Mouse (Mus musculus) thymus, postnatal 14 days (tissue): ENCODE measurements around the gene Zfp746.

Source experiments
- DNase-seq: peaks from one replicate; pipeline ENCODE4 v3.0.0; 2021

Zfp746 gene

GRCm38 (mm10) chr6:48032661-48033060 lies 53.7 kb downstream of the Zfp746 start:
- no peak for DNase-seq

GRCm38 (mm10) chr6:48025905-48026660 lies 60.3 kb downstream of the Zfp746 start:
- no peak for DNase-seq

- no peak for DNase-seq
Measured at GRCm38 (mm10) chr6:48024994-48025345, 61.4 kb downstream of the Zfp746 start.

- no peak for DNase-seq
Measured at GRCm38 (mm10) chr6:48024330-48024993, 61.9 kb downstream of the Zfp746 start.

GRCm38 (mm10) chr6:48022672-48023071 lies 63.7 kb downstream of the Zfp746 start:
- DNase-seq: no peak

- DNase-seq: no peak
Measured at GRCm38 (mm10) chr6:48021678-48022077, 64.7 kb downstream of the Zfp746 start.

GRCm38 (mm10) chr6:48020006-48020405 lies 66.4 kb downstream of the Zfp746 start:
- no peak for DNase-seq

- DNase-seq: no peak
Measured at GRCm38 (mm10) chr6:48016841-48017240, 69.6 kb downstream of the Zfp746 start.

- peak; percentile 87 for DNase-seq
Measured at GRCm38 (mm10) chr6:48016090-48016521, 70.3 kb downstream of the Zfp746 start.
